Mouse (Mus musculus) gastrocnemius, adult 2 months (tissue): ENCODE measurements around the gene Ifi35. TPM values are rescaled to one million over a fixed set of nuclear protein-coding genes. Genes with fewer than 3 reads are reported as not detected.
A peak's percentile ranks its signal among the peaks of the same experiment; 100 is the strongest.

Source experiments
- DNase-seq: peaks from one replicate; pipeline ENCODE4 v3.0.0; 2022
- H3K27ac ChIP-seq: fragments of 200-600 bp; 2 replicates; pipeline ENCODE4 v1.8.1; 2022; ENCODE audit warnings: mild to moderate bottlenecking
- H3K4me3 ChIP-seq: fragments of 200-600 bp; 2 replicates; pipeline ENCODE4 v1.8.1; 2022; ENCODE audit warnings: mild to moderate bottlenecking, moderate library complexity
- CTCF ChIP-seq: fragments of 200-600 bp; IDR thresholded peaks from 2 replicates; pipeline ENCODE4 v1.8.1; 2022; ENCODE audit warnings: antibody characterized with exemption, mild to moderate bottlenecking, moderate library complexity
- intact Hi-C: fragments of 180-260 bp; cut with DNase I; formaldehyde crosslinking; loops from one replicate; pipeline ENCODE4 v1.15.1; 2025
- long read RNA-seq, 2 experiments: library from polyadenylated mRNA; stranded (forward); transcript quantifications; one replicate each; pipeline ENCODE4 v2.0.0; 2021
- total RNA-seq, 2 experiments: library from RNA; stranded (reverse); gene quantifications; 2 replicates each; pipeline ENCODE4 v1.2.3; 2021

The Ifi35 gene
- total RNA-seq: 10 to 100 TPM in 1 of 2 experiments, 1 to 10 TPM in 1; 8.6 to 14.3 TPM
- long read RNA-seq, experiment 1, transcript Ifi35-201 (7 exons, 1,362 nt): major isoform, 6 of 7 reads
- long read RNA-seq, experiment 1, partial matches to known transcripts: 1 of 7 reads
- long read RNA-seq, experiment 1, other reads (novel, unspliced or antisense): 0 of 7 reads
- long read RNA-seq, experiment 2, transcript Ifi35-201 (7 exons, 1,362 nt): major isoform, 14 of 16 reads
- long read RNA-seq, experiment 2, partial matches to known transcripts: 1 of 16 reads
- long read RNA-seq, experiment 2, other reads (novel, unspliced or antisense): 1 of 16 reads

- H3K4me3 ChIP-seq: peak within 1 kb of the TSS; percentile 85
- TF ChIP-seq CTCF: no peak
- intact Hi-C loops: no loop called here
- H3K27ac ChIP-seq: peak within 1 kb of the TSS; percentile 90
- DNase-seq: peak; percentile 82
Measured at GRCm38 (mm10) chr11:101448274-101448746, at the start of gene Ifi35. TSS of gene Ifi35 (plus strand) at chr11:101448407.

DNA sequence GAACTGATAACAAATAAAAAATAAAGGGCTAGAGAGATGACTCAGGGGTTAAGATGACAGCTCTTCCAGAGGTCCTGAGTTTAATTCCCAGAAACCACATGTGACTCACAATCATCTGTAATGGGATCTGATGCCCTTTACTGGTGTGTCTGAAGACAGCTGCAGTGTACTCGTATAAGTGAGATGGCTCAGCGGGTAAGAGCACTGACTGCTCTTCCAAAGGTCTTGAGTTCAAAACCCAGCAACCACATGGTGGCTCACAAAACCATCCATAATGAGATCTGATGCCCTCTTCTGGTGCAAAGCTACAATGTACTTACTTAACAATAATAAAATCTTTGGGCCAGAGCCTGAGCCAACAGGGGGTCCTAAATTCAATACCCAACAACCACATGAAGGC, 32.9 kb upstream of the Ifi35 start:
- DNase-seq: no peak
- intact Hi-C loops: no loop called here
- TF ChIP-seq CTCF: peak; percentile 3; the same call in 1 of the 2 replicates
- no peak overlapping the region for H3K27ac ChIP-seq
- H3K4me3 ChIP-seq: no peak overlapping the region

DNA sequence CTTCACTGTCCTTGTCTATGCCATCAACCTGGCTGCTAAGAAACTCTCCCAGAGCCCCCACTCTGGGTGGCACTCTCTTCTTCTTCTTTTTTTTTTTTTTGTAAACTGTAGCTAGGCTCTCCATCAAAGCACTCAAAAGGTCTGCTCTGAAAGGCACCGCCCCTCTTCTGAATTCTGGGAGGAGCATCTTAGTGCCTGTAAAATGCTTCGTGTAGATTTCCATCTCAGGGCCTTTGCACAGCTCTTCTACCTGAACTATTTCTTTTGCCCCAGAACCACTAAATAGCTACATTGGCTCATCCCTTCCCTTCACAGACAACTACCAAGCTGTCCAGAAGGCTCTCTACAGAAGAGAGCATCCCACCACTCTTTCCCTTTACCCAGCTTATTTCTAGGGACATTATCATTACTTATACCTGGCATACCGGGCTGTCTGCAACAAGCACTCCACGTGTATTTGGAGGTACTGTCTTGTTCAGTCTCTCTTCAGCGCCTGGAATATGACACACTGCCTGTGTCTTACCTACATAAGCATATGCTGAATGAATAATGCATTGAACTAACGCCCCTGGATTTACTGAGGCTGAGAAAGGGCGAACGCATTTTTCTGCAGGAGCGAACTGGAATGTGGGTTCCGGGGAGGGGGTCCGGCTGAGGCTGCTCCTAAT, 31.6 kb upstream of the Ifi35 start:
- Histone ChIP-seq H3K27ac (peak overlapping the region; percentile 92), H3K4me3 (peak overlapping the region; percentile 90)
- intact Hi-C loops: no loop called here
- no peak for TF ChIP-seq CTCF
- DNase-seq: no peak

- Histone ChIP-seq H3K4me3 (peak within 1 kb of the TSS; percentile 90), H3K27ac (peak within 1 kb of the TSS; percentile 92)
- TF ChIP-seq CTCF: no peak
- peak; percentile 93 for DNase-seq
- intact Hi-C loops: no loop called here
Measured at GRCm38 (mm10) chr11:101417101-101417855, 30.9 kb upstream of the Ifi35 start, which contains the start of gene Aarsd1. TSS of gene Aarsd1 (minus strand) at chr11:101417615.

DNA sequence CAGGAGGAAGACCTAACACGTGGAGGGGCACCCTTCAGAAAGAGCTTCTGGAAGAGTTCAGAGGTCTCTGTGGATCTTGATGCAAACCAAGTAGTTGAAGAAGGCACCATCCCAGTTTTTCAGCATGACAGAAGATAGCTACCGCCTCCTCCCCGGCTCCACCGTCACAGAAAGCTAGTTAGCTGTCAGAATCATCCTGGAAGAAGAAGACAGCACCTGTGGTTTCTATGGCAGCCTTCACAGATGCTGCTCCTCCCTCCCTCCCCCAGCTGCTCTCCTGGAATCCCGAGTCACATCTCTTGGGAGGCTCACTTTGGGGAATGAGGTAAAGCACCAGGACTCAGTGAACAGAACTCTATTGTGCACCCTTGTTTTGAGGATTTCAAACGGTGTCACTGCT, 29.2 kb upstream of the Ifi35 start:
- intact Hi-C loops: no loop called here
- Histone ChIP-seq H3K4me3 (no peak overlapping the region), H3K27ac (no peak overlapping the region)
- TF ChIP-seq CTCF: no peak
- no peak for DNase-seq

DNA sequence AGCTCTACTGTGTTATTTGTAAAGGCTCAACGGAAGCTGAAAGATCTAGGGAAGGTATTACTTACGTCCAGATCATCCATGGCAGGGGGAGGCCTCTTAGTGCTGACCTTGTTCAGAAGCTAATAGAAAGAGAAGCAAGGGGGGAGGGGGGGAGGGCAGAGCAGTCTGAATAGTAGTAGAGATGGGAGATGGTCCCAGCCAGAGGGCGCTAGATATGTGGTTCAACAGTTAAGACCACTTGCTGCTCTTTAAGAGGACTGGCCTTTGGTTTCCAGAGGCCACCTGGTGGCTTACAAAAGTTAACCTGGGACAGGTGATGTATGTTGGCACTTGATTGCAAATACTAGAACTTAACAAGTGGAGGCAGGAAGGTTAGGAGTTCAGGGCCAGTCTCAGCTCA, 28.6 kb upstream of the Ifi35 start:
- peak; percentile 9; the same call in 1 of the 2 replicates for TF ChIP-seq CTCF
- Histone ChIP-seq H3K27ac (no peak overlapping the region), H3K4me3 (no peak overlapping the region)
- no peak for DNase-seq
- intact Hi-C loops: no loop called here

- Histone ChIP-seq H3K4me3 (no peak overlapping the region), H3K27ac (no peak overlapping the region)
- no peak for TF ChIP-seq CTCF
- intact Hi-C loops: no loop called here
- DNase-seq: no peak
Measured at GRCm38 (mm10) chr11:101420148-101420547, 28.1 kb upstream of the Ifi35 start.

- H3K27ac ChIP-seq: peak within 1 kb of the TSS; percentile 95
- DNase-seq: peak; percentile 70
- intact Hi-C loops: no loop called here
- no peak for TF ChIP-seq CTCF
- H3K4me3 ChIP-seq: peak within 1 kb of the TSS; percentile 84
Measured at GRCm38 (mm10) chr11:101424105-101424851, 23.9 kb upstream of the Ifi35 start, which contains the start of gene Gm27029. TSS of gene Gm27029 (minus strand) at chr11:101424796.

DNA sequence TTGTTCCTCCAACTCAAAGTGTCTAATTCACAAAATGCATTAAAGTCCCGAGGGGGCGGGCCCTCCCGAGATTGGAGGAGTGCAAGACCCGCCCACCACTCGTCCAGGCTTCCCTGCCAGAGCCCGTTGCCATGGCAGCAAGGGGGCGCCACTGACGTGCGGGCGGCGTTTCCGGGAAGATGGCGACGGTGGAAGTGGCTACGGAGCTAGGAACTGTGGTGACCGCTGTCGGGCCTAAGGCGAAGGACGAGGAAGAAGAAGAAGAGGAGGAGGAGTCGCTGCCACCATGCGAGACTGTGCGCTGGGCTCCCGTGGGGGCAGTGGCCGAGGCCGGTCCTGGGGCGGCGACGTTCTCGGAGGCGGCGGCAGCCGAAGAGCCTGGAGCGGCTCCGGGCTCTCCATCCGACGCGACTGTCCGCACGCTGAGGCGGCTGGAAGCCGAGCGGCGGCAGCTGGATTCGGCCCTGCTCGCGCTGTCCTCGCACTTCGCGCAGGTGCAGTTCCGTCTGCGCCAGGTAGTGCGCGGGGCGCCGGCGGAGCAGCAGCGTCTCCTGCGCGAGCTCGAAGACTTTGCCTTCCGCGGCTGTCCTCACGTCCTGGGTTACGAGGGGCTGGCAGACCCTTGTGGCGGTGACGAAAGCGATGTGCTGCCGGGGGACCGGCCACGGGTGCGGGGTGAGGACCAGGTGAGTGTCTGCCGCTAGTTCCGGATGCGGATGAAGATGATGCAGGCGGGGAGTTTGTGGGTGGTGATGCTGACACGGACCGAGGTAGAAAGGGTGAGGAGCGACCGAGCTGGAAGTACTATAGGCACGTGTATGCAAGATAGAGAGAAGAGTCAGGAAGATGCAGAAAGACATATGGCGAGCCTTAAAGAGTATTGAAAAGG, 23.0 kb upstream of the Ifi35 start, which contains the start of the genes Rundc1 and Ptges3l:
TSS of gene Rundc1 (plus strand) at position 161 of the 889 bp plus-strand sequence.
TSS of gene Ptges3l (minus strand) at position 409 of the 889 bp plus-strand sequence.
- H3K27ac ChIP-seq: peak within 1 kb of the TSS; percentile 95
- DNase-seq: peak; percentile 99
- H3K4me3 ChIP-seq: peak within 1 kb of the TSS; percentile 84
- TF ChIP-seq CTCF: 0 out of 2 replicates have a peak, but pooled peaks have one; percentile 15
- intact Hi-C loops: no loop called here

- no peak for TF ChIP-seq CTCF
- DNase-seq: no peak
- intact Hi-C loops: no loop called here
- H3K4me3 ChIP-seq: peak overlapping the region; percentile 84
- no peak overlapping the region for H3K27ac ChIP-seq
Measured at GRCm38 (mm10) chr11:101426165-101426564, 22.0 kb upstream of the Ifi35 start.

GRCm38 (mm10) chr11:101431327-101431726, 16.9 kb upstream of the Ifi35 start:
- intact Hi-C loops: no loop called here
- DNase-seq: no peak
- no peak for TF ChIP-seq CTCF
- Histone ChIP-seq H3K4me3 (no peak overlapping the region), H3K27ac (no peak overlapping the region)
